Mouse (Mus musculus): ENCODE results near the gene Dpep1.
"Not testable (repeated sequence)": the region's sequence is repeated elsewhere in the genome, so short reads cannot be mapped to it uniquely, and the experiment has no call there.

Dpep1 gene

DNA sequence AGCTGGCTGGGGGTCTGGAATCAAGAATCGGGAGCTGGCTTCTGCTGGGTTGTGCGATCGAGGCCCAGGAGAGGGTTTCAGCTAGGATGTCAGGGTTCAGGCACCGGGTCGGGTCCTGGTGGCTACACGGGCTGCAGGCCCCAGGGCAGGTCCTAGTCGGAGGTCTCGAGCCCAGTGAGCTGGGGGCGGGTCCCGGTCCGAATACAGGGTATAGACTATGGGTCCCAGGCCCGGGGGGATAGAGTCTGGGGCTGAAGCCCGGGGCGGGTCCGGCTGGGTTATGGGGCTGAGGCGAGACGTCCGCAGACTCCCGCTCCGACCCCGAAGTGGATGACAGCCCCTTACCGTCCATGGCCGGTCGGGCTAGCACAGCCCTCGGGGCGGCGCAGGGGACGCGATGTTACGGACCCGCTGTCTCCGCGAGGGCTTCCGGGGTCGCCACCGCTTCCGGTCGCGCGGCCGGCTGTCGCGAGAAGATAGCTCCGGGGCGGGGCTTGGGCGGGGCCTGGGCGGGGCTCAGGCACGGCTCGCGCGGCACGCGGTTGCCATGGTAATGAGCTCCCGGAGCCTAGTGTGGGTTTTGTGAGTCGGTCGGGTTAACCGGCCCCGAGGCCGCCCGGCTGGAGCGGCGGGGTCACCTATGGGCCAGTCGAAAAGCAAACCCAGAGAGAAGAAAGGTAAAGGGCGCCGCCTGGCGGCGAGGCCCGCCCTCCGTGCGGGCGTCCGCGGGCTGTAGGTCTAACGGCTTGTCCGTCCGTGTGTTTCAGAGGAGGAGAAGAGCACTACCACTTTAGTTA is 26.5 kb downstream of the Dpep1 start, which contains the start of the genes Chmp1a and Spata33:
Gene Chmp1a, minus strand, starts transcription at position 443 of the 797 bp plus-strand sequence.
Gene Spata33, plus strand, starts transcription at position 512 of the 797 bp plus-strand sequence.
- DNase-seq (ENCODE audit: low spot score) = peak; percentile 99

DNA sequence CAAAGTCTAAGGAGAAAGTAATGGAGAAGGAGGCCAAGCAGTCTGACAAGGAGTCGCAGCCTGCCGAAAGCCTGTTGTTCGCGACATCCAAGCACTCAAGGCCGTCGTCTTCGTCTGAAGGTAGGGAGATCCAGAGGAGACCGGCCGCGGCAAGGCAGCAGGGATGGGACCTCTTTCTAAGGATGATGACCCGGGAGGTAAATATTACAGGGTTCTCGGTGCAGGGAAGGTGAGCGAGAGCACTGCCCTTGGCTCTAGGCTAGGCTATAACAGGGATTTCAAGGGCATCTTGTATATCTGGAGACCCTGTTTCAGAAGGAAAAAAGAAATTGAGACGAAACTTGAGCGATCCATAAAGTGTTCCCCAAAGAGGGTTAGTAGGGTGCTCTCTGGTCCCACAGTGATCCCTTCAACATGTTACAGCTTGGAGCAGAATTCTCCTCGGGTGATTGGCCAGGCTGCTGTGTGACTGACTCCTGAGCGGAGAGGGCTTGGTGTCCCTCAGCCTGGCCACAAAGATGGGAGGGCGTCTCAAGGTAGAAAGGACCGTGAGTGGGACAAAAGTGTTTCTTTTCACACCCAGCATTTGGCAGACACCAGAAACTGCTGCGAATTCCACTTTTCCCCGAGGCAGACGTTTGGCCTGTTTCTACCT is 27.2 kb downstream of the Dpep1 start:
- DNase-seq (ENCODE audit: low spot score) = no peak

DNA sequence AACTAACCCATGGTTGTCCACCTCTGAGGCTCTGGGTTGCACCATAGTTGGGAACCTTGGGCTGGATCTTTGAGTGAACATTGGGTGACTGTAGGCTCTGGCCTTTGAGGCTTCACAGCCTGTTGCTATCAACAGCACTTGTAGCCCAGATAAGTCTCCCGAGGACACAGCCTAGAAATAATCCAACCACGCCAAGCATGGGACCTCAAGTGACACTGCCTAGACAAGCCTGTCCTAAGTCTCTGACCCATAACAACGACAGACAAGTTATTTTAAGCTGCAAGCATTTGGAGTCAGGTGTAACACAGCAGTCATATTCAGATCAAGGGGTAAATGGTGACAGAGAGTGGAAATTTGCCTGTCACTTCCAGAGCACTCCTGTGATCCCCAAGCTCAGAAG is 29.4 kb downstream of the Dpep1 start:
- DNase-seq (ENCODE audit: low spot score) = no peak

DNA sequence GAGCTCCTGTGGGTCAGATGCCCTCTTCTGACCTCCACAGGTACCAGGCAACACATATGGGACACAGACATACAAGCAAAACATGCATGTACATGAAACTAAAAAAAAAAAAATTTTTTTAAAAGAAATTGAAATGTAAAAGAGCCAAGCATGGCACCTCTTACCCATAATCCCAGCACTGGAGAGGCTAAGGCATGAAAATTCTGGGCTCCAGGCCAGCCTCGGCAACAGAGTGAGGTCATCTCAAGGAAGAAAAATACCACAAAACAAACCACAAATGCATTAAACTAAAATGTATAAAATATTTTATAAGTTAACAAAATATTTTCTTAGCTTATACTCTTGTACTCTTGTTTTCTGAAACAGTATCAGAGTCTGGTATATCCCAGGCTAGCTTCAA is 34.9 kb downstream of the Dpep1 start:
- no peak for DNase-seq (ENCODE audit: low spot score)

DNA sequence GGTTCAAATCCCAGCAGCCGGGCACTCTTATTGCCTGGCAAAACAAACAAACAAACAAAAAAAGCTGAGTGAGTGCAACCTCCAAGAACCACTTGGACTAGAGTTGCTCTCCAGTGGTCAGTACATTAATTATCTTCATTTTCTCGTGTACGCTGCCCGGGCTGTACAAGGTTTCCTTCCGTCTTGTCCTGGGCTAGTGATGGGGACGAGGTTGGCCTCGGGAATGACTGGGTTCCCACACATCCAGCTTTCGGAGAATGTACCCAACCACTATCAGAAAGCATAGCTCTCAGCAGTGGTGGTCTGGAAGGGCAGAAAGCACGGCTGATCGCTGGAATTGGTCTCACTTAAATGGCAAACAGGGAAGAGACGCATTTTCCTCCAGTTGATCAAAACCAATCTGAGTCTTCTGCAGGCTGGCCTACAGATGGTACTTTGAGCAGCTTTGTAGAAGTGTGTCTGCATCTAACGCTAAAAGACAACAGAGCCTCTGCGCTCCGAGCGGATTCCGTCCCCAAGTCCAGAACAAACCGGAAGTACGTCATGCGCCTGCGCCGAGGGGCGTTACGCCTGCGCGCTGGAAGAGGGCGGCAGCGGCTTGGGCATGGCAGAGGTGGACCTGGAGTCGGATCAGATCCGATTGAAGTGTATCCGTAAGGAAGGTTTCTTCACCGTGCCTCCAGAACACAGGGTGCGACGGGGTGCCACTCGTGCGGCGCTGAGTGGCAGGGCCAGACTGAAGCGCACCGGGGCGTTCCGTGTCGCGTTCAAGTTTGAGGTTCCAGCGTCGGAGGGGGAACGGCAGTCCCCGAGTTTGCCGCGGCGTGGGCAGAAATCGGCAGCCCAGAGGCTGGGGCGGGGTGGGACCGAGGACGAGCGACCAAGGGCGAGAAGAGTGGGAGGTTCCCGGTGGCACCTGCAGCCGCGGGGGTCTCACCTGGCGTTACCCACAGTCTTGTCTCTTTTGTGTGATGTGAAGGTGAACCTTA is 38.5 kb downstream of the Dpep1 start, which contains the start of gene Cdk10:
Gene Cdk10, plus strand, starts transcription at position 565 of the 989 bp plus-strand sequence.
- peak; percentile 95 for DNase-seq (ENCODE audit: low spot score)

DNA sequence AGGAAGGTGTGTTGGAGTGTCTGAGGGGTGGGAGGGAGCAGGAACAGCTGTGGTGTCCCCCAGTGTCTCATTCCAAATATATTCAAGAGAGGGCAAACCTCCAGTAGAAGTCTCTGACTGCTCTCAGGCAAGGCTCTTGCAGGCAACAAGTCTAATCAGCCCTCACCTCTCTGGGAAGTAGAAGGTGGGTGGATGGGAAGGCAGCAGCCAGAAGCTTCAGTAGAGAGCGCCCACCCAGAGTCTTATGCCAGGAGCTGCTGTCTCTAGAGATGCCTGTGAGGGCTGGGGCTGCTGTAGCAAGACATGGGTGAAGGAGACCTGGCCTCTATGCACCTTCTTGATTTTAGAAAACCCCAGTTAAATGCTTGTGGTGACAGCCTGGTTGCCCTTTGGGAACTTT is 42.4 kb downstream of the Dpep1 start:
- DNase-seq (ENCODE audit: low spot score) = no peak

DNA sequence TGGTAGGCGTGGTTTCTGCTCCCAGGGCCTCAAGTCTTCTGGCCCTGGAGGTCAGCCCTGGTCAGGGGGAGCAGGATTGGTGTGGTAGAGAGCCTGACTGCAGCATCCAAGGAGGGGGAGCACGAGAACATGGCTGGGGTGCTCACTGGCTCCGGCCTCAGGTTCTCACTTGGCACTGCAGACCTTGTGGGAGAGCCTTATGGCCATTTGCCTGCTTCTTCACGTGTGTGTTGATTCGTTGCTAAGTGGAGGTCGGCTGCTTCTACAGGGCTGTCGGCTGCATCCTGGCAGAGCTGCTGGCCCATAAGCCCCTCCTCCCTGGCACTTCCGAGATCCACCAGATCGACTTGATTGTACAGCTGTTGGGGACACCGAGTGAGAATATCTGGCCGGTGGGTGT is 44.3 kb downstream of the Dpep1 start:
- not testable (repeated sequence) for DNase-seq (ENCODE audit: low spot score)

DNA sequence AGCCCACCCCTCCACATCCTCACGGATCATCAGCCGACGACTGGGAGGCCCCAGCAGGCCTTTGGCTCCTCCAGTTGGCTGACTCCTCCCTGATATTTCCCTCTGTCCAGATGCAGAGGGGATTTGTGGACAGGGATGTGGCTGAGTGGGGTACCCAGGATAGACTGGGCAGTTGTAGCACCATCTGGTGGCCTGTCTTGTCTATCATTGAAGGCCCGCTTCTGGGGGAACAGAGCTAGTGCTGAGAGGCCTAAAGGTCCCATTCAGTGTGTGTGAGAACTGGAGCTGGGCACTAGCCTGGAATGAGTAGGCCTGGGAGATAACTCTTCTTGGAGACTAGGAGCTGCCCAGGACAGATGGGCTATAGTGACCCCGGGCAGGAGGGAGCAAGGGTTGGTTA is 45.7 kb downstream of the Dpep1 start:
- DNase-seq (ENCODE audit: low spot score) = peak; percentile 55

DNA sequence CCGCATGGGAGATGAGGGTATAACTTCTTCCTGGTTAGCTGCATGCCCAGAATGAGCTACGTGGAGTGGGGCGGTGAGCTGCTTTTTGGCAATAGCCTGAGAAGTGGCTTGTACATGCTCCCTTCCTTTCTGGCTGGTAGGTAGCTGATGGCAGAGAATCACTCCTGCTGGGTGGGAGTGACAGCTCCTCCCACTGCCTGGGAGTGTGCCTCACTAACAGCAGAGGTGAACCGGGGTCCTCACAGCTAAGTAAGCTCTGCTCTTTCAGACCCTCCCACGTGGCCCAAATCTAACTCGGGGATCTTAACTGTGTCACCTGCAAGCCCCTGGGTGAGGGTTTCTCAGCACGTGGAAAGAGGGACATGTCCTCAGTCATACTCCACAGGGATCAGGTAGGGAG is 46.5 kb downstream of the Dpep1 start:
- no peak for DNase-seq (ENCODE audit: low spot score)

DNA sequence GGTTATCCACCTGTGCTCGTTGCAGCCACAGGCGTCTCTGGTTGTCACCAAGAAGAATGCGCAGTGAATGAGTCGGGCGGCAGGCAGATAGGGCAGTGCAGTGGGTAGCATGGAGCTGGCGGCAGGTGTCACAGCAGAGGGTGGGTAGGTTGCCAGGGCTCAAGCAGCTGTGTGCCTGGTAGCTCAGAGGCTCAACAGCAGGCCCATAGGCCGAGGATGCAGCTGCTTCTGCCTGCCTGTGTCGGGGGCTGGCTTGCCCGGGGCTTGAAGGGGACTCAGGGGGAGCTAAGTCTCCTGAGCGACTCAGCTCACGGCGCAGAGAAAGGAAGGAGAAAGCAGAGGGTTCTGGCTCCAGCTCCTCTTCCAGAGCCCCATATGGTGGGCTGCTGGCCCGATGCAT is 47.3 kb downstream of the Dpep1 start:
- DNase-seq (ENCODE audit: low spot score) = no peak

DNA sequence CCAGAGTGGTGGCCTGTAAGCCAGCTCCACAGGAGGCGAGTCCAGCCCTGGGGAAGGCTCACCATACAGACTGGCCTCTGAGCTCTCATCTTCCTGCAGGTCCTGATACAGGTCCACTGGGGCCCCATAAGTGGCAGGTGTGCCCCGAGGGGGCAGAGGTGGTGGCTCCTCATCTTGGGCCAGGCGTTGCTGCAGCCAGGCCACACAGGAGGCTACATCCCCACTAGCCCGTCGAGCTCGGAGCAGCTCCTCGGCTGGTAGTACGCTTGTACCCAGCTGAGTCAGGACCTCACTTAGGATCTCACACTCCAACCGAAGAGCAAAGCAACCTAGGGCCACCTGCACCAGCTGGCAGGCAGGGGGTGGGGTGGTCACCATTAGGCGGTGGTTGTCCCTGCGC is 47.7 kb downstream of the Dpep1 start:
- DNase-seq (ENCODE audit: low spot score) = no peak

DNA sequence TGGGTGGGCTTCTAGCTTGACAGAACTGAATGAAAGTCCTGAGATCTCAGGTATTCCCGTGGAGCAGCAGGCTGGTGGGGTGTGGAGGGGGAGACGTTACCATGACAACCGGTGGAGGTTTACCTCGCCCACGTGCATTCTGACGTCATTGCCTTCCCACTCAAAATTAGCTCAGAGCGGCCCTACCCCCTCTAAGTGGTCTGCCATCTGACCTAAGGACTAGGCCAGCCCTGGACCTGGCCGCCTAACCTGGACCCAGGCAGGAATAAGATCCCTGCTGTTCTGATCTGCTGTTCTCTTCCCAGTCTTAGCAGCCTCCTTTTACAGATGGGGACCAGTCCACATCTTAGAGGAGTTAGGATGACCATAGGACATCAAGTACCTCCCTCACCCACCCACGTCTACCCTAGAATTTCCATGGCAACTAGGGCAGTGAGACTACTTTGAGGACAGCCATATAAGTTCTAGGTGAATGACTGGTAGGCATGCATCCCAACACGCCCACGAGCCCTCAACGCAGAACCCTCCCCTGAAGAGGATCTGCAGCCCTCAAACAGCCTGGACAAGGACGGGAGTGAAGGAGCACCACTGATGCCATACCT is 49.0 kb downstream of the Dpep1 start:
- DNase-seq (ENCODE audit: low spot score) = peak; percentile 46

DNA sequence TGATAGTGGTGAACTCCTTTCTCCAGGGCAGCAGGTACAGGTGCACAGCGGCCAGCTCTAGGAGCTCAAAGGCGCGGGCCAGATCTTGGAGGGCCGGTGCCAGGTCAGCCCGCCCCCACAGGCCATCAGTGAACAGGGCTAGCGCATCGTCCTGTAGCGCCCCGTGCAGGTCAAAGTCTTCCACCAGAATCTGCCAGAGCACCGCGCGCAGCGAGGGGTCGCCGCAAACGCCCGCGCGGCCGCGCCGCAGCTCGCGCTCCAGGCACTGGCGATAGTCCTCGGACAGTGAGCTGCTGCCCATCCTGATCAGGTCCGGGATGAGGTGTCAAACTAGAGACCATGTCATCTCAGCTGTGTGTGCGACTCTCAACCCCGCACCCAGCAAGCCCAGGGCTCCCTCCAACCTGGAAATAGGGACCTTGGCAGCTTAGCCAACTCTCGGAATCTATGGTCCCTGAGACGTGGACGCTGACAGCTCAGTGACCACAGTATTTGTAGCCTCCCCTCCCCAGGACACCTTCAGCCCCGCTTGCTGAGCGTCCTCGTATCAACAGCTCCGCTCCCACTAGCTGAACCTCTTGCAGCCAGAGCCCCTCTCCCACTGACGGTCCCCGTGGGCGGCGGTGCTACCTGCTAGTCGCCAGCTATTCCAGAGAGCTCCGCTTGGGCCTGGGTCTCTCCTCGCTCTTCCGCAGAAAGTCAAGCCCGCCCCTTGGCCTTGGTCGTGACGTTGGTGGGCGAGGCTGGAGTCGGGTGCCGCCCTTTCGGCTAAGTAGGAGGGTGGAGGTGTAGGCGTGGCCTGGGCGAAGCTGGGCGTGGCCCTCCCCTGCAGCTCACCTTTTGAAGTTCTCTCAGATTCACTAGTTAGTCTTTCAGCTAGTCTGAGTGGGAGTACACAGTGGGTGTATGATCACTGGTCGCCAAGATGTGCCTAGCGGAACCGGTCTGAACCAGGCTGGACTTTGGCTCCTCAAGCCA is 49.8 kb downstream of the Dpep1 start, which contains the start of gene Spata2l:
Gene Spata2l, minus strand, starts transcription at position 714 of the 978 bp plus-strand sequence.
- peak; percentile 89 for DNase-seq (ENCODE audit: low spot score)

DNA sequence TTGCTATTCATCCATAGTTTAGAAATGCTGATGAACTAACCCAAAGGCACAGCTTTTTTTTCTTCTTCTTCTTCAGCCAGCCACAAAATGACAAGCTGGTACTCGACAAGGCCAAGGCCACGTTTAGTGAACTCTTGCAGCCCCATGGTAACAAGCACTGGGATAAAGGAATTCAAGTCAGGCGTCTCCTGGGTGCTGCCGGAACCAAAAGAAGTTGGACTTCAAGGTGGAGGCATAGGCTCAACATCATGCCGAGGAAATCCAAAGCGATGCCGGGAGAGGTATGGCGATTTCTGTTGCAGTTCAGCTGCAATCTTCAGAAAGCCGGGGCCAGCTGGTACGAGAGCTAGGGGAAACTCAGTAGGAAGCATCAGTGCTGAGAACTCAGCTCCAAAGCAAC is 53.4 kb downstream of the Dpep1 start:
- DNase-seq (ENCODE audit: low spot score) = no peak

DNA sequence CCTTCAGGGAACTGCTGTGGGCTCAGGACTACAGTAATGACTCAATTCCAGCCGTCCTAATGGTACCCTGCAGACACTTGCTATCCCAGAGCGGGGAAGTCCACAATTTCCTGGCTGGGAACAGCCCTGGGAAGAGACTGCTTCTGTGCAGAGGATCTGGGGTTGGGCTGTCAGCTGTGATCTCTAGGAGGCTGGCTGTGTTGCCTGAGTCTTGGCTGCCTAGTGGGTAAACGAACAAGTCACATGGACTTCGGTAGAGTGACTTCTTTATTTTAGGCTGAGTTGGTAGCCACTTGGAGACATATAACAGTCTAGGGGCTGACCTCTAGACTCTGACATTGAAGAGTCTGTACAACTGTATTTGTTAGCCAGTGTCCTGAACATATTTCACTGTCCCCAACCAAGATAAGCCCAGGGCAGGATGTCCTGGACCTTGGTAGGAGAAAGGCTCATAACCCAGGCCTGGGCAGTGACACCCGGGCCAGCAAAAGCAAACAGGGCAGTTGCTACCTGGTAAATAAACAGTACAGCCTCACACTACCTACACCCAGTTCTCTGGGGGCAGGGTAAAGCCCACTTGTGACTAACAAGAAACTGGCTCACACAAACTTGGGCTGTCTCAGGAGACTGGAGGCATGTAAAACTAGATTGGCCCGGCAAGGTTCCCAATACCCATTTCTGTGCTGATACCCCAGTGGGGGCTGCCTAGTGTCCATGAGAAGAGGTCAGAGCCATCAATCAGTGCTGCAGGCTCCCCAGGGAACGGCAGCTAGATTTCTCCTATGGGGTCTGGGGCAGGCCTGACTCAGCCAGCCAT is 56.3 kb downstream of the Dpep1 start:
- DNase-seq (ENCODE audit: low spot score) = no peak

DNA sequence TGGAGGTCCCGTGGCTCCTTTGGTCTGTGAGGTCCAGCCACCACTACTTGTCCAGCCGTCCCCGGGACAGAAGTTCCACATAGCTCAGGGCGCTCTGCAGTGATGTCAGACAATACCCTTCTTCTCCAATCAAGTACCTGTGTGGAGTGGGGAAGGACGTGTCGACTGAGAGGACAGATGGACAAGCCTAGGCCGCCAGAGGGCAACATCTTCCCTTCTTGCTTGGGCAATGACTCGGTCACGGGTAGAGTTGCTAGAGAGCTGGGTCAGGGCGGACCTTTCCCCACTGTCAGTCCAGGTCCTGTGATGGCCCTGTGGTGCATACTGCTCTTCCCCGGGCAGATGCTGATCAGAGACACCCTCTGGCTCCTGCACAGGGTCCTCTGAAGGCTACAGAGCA is 57.0 kb downstream of the Dpep1 start:
- no peak for DNase-seq (ENCODE audit: low spot score)

DNA sequence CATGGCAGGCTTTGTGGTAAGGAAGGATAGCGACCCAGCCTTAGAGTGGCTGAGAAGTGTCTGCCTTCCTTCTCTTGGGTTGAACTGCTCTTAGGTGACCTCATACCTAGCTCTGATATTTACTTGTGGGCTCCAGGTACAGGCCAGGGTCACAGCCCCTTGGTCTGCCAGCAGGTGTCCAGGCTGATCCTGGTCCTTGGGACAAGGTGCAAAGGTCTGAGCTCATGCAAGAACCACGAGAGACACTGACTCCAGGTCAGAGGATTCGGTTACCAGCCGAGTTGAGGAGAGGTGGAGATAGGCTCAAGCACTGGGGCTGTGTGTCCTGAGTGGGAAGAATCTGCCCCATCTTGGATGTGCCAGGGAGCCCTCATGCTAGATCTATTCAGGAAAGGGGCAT is 58.3 kb downstream of the Dpep1 start:
- DNase-seq (ENCODE audit: low spot score) = no peak

DNA sequence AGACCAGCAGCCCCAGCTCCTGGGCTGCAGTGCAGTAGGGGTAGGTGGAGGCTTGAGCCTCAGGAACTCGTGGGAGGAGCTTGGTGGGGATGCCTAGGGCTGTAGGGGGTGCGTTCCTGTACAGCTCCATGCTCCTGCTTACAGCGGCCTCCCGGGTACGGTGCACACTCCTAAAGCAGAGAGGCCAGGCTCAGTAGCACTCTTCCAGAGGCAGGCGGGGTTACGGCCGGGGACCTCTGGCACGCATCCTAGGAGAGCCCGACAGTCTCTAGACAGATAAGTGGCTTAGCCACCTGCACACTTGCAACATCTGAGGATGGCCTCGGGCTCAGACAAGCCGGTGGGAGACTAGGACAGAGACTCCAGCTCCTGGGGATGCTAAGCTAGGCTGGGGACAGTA is 59.5 kb downstream of the Dpep1 start:
- DNase-seq (ENCODE audit: low spot score) = no peak

DNA sequence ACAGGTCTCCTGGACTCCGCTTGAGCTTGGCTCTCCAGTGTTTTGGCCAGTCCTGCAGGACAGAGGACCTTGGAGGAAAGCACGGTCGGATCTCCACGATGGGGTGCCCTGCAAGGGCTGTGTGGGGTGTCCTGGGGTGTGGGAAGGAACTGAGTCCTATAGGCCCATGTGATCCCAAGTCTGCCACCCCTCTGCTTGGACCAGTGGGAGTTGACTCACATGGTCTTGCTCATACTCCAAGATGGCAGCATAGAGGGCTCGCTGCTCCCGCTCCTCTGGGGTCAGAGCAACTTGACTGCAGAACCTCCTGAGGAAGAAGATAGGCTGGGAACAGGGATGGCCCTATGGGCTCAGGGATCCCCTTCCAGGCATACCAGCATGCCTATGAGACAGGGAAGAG is 61.7 kb downstream of the Dpep1 start:
- no peak for DNase-seq (ENCODE audit: low spot score)

DNA sequence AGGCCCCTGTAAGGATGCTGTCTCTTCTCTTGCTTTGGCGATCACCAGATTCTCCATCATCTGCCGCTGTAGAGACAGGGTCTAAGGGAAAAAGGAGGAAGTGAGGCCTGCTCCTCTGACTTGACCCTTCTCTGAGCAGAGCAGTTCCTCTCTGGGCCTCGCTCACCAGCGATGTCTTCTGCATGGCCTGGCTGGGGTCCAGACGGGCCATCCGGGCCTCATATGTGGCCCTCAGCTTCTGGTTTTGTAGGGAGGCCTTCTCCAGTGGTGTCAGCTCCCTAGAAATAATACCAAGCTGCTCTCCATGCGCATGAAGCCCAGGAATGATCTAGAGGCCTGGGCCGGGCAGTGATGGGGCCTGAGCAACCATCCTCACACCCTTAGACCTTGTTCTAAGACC is 62.6 kb downstream of the Dpep1 start:
- no peak for DNase-seq (ENCODE audit: low spot score)
